9 mouse cellular contexts compared by ENCODE assay signal in the genomic region with DNA sequence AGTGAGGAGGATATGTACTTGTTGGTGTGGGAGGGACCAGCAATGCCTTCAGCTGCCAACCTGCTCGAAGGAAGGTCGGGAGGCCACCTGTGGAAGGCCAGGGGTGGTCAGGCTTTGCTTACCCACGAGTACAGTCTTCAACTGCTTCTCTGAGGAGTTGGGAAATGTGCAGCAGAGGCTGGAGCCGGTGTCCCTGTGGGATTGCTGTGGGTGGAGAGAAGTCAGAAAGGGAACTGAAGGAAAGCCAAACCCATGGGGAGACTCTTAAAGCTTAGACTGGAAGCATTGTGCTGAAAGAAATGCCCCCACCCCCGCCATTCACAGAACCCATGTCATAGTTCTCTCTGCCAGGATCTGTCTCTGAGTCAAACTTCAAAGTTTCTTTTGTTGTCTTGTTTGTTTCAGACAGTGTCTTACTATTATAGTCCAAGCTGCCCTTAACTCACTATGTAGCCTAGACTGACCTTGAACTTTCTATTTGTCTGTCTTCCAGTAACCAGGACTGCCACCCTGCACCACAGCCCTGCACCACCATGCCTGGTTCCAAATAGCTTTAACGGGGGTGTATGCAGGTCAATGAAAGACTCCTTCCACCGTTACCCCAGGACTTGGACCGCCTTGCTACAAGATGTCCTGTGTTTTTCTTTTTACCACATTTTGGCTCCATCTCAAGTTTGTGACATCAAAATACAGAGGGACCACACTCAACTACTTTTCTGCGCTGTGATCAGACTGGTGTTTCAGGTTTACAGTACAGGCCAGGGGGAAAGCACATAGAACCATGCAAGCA.
DNase-seq lines count a peak whose midpoint lies in the region; ATAC-seq and TF ChIP-seq lines count a peak whose summit lies in the region.
"Had no signal": no experiment of that assay in that cellular context is flagged by ENCODE, and none has a peak within 500 bp of the region (broad histone marks: within the 10 kb centered on the region; RNA-seq: fewer than 3 reads in every experiment).

No protein-coding gene starts in this region.

- H3K9me3 ChIP-seq in limb, embryonic 12.5 days, result no peaks in the 10 kb centered on the region

- DNase-seq in adrenal gland, adult 2 months, result peak; percentile 65
- no peak for DNase-seq in adrenal gland, postnatal 4 days (ENCODE audit: low spot score in 2 of 2)
- DNase-seq in left cerebral cortex, adult 2 months (ENCODE audit: extremely low spot score in 1 of 2, low spot score in 2 of 2), result no peak
- no peak for DNase-seq in left cerebral cortex, adult 11 months (ENCODE audit: low spot score)
- peak; percentile 62 to 69 for DNase-seq in heart, adult 18-20 months
- DNase-seq in neural tube, embryonic 10.5 days (ENCODE audit: extremely low spot score, low spot score), result no peak
- DNase-seq in natural killer cell, adult 2 months (ENCODE audit: low spot score in 2 of 2), result no peak
- DNase-seq: cerebellum, postnatal 36 days had no signal

- H3K27me3 ChIP-seq in limb, embryonic 12.5 days, result no peaks in the 10 kb centered on the region

- H3K9ac ChIP-seq in limb, embryonic 12.5 days (replicated peaks), result no peak overlapping the region

- intact Hi-C loops in left cerebral cortex, adult 2 months (cut with DNase I), result no loop called here

- 75% methylated on average over 9 of the region's 9 CpGs for WGBS in limb, embryonic 12.5 days

- no peak overlapping the region for H3K4me2 ChIP-seq in limb, embryonic 12.5 days

- no peak for ATAC-seq in limb, embryonic 12.5 days (ENCODE audit: insufficient number of reproducible peaks, insufficient read depth, low FRiP score, low TSS enrichment, low read depth)

- no peak for TF ChIP-seq CTCF in left cerebral cortex, adult 2 months (IDR thresholded peaks at IDR 0.05)

- peaks cover 52% of the 10 kb centered on the region for H3K4me1 ChIP-seq in limb, embryonic 12.5 days (replicated peaks)

- peaks cover 6% of the 10 kb centered on the region; the same call in 1 of the 2 replicates for H3K36me3 ChIP-seq in limb, embryonic 12.5 days

- no peak overlapping the region for H3K4me3 ChIP-seq in left cerebral cortex, adult 2 months
- H3K4me3 ChIP-seq in limb, embryonic 12.5 days (replicated peaks), result no peak overlapping the region

- H3K27ac ChIP-seq in left cerebral cortex, adult 2 months, result peak overlapping the region; percentile 71
- peak overlapping the region; percentile 87 for H3K27ac ChIP-seq in limb, embryonic 12.5 days

Comparison
In these comparisons a context has a peak if more than half of its experiments do, and no peak if none do; other contexts are left out.
1. DNase-seq: peak in adrenal gland, adult 2 months (single experiment) and heart, adult 18-20 months (2 of 2); none in adrenal gland, postnatal 4 days (0 of 2), left cerebral cortex, adult 2 months (0 of 2), left cerebral cortex, adult 11 months (single experiment), neural tube, embryonic 10.5 days (single experiment) and natural killer cell, adult 2 months (0 of 2).